Mouse (Mus musculus) monocyte, adult 2 months (primary cell): ENCODE measurements around the gene Lclat1.
"Not testable (repeated sequence)": the region's sequence is repeated elsewhere in the genome, so short reads cannot be mapped to it uniquely, and the experiment has no call there.

ENCODE experiments used
- DNase-seq, 2 experiments: peaks; one replicate each; pipeline ENCODE4 v3.0.0; 2022; ENCODE audit warnings: low spot score in 2 of 2, low read depth in 1 of 2

Lclat1 gene

DNA sequence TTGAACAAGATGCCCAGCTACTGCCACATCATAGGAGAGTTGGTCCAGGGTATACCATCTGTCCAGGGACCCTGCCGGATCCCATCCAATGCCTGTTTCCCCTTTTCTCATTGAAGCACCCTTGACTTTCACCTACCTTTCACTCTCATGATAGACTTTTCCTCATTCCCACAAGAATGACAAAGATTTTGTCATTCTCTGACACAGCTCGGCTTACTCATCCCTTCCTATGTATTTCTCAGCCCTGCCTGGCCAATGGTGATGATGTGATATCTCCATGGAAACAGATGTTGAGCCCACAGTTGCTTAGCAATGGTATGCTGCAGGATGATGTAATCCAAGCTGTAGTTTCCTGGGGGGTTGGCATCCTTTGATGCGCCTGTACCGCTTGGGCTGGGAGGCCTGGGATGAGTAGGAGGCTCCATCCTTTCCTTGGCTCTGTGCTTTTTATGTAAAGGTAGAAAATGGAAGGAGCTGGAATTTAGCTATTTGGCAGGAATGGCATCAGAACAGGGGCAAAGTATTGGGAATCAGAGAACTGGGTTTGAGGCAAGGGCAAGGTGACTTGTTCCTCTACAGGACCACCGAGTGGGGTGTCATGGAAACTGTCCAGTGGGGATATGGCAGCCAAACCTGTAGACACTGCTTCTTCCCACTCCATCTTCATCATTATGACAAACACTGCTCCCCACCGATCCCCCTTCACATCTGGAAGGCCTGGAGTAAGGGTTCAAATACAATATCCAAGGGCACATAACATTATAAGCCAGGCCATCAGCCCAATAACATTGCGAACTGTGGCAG, 164.2 kb downstream of the Lclat1 start:
- no peak for DNase-seq

GRCm38 (mm10) chr17:73273809-73274208, 166.0 kb downstream of the Lclat1 start:
- DNase-seq = no peak

- DNase-seq = no peak
Observed at GRCm38 (mm10) chr17:73275066-73275465, 167.3 kb downstream of the Lclat1 start.

DNA sequence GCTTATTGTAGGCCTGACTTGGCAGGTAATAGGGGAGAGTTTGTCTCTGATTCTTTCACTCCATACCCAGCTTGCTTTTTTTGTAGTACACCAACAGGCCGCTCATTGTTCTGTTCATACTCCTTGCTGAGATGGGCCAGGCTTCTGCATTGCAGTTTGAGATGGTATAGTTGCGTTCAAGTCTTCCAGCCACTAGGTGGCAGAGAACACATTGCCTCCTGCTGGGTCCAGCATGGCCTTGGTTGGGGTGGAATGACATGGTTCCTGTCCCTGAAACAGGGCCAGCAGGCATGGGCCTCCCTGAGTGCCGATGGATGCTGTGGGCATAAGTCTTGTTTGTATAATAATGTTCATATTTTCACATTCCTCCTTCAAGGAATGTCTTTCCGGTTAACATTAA, 170.0 kb downstream of the Lclat1 start:
- DNase-seq = no peak

DNA sequence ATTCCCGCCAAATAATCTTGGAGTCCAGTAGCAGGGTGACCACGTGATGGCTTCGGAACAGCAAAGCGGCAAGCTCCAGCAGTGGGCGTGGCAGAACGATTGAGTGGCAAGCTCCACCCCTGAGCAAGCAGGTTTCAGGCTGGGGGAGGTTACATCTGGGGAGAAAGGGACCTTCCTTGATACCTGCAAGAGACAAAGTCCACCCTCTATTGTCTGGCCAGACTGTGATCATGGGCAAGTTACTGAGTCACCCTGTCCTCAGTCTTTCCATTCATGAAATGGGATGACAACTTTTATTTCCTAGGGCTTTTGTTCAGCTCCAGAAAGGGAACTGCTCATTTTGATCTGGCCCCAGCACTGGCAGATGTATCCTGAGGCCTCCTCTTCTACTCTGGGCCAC, 174.9 kb downstream of the Lclat1 start:
- not testable (repeated sequence) for DNase-seq

GRCm38 (mm10) chr17:73284301-73284700, 176.5 kb downstream of the Lclat1 start:
- DNase-seq = no peak
